ENCODE assay signal across 8 mouse cellular contexts in genomic region chr10:81433541-81434289, GRCm38 (mm10). TPM values are rescaled to one million over a fixed set of nuclear protein-coding genes. Genes with fewer than 3 reads are reported as not detected.
DNase-seq lines count a peak whose midpoint lies in the region.

No protein-coding gene starts in this region.

- peak; percentile 18 to 31 for DNase-seq in left cerebral cortex, postnatal 14 days (ENCODE audit: low spot score in 2 of 2)
- no peak for DNase-seq in left cerebral cortex, postnatal 36 days (ENCODE audit: low spot score in 2 of 2)
- peak; percentile 55 to 65 for DNase-seq in heart, adult 9 months (ENCODE audit: low spot score in 2 of 2)
- peak; percentile 36 for DNase-seq in kidney, postnatal 14 days
- DNase-seq in lung, postnatal 36 days: peak; percentile 85
- peak; percentile 73 to 74 for DNase-seq in spleen, adult 18-20 months
- no peak for DNase-seq in embryo, embryonic 10 days (ENCODE audit: low spot score)

- intact Hi-C loops in left cerebral cortex, postnatal 14 days (cut with DNase I): no loop called here
- intact Hi-C loops in left cerebral cortex, postnatal 36 days (cut with DNase I): loop anchor here (2.0 kb wide), 1 partner anchor 23 kb away; no protein-coding TSS in a partner anchor

- peaks cover 16% of the 10 kb centered on the region for H3K4me1 ChIP-seq in brown adipose tissue, adult 24 weeks (ENCODE audit: control insufficient read depth, insufficient read depth, insufficient read length, low read length)

- H3K27ac ChIP-seq in brown adipose tissue, adult 24 weeks (replicated peaks; ENCODE audit: low read depth, low read length): peak overlapping the region; percentile 73

- peak overlapping the region; percentile 46 for H3K4me3 ChIP-seq in brown adipose tissue, adult 24 weeks (ENCODE audit: insufficient read depth, low read depth, low read length)

RNA-seq across cellular contexts. Expression of gene Nfic, which starts 21.7 kb away (rescaled TPM):
- total RNA-seq in left cerebral cortex, postnatal 14 days (2021): 10 to 100 TPM; 67.0 to 69.8 TPM
- total RNA-seq in left cerebral cortex, postnatal 36 days (2021): 10 to 100 TPM; 87.9 to 96.9 TPM
- 40.9 and 42.9 TPM in 2 replicates for polyA plus RNA-seq in brown adipose tissue, adult 24 weeks (2012; ENCODE audit: insufficient read depth, insufficient read length, missing spikeins)

RNA-seq across cellular contexts. Expression of gene Smim24, which starts 40.9 kb away (rescaled TPM):
- total RNA-seq in left cerebral cortex, postnatal 14 days (2021): 1 to 10 TPM; 1.8 to 1.9 TPM
- total RNA-seq in left cerebral cortex, postnatal 36 days (2021): under 1 TPM; 0.77 to 0.94 TPM
- 1.9 and 5.3 TPM in 2 replicates for polyA plus RNA-seq in brown adipose tissue, adult 24 weeks (2012; ENCODE audit: insufficient read depth, insufficient read length, missing spikeins)

RNA-seq across cellular contexts. Expression of gene Gm48552, which starts 44.9 kb away (rescaled TPM):
- total RNA-seq in left cerebral cortex, postnatal 14 days (2021): 1 to 10 TPM; 2.8 to 4.7 TPM
- total RNA-seq in left cerebral cortex, postnatal 36 days (2021): 1 to 10 TPM; 1.9 to 4.9 TPM
- polyA plus RNA-seq in brown adipose tissue, adult 24 weeks (2012; ENCODE audit: insufficient read depth, insufficient read length, missing spikeins): not detected in 2 replicates

RNA-seq across cellular contexts. Expression of gene Celf5, which starts 48.8 kb away (rescaled TPM):
- total RNA-seq in left cerebral cortex, postnatal 14 days (2021): 100 to 1,000 TPM; 280 to 299 TPM
- 100 to 1,000 TPM; 256 to 303 TPM for total RNA-seq in left cerebral cortex, postnatal 36 days (2021)
- polyA plus RNA-seq in brown adipose tissue, adult 24 weeks (2012; ENCODE audit: insufficient read depth, insufficient read length, missing spikeins): 0.63 TPM in 1 of 2 replicates, not detected in the other

RNA-seq across cellular contexts. Expression of gene Gm48551, which starts 49.4 kb away (rescaled TPM):
- total RNA-seq in left cerebral cortex, postnatal 14 days (2021): 1 to 10 TPM; 2.4 to 3.2 TPM
- total RNA-seq in left cerebral cortex, postnatal 36 days (2021): 1 to 10 TPM; 2.5 to 4.3 TPM
- polyA plus RNA-seq in brown adipose tissue, adult 24 weeks (2012; ENCODE audit: insufficient read depth, insufficient read length, missing spikeins): 2.4 TPM in 1 of 2 replicates, not detected in the other

Comparison
In these comparisons a context has a peak if more than half of its experiments do, and no peak if none do; other contexts are left out.
1. DNase-seq: peak in left cerebral cortex, postnatal 14 days (2 of 2), heart, adult 9 months (2 of 2), kidney, postnatal 14 days (single experiment), lung, postnatal 36 days (single experiment) and spleen, adult 18-20 months (2 of 2); none in left cerebral cortex, postnatal 36 days (0 of 2) and embryo, embryonic 10 days (single experiment).